Mouse (Mus musculus): ENCODE measurements around the gene Stx5a.

Gene Stx5a

GRCm38 (mm10) chr19:8803204-8803780 lies 62.1 kb downstream of the Stx5a start:
- DNase-seq: no peak

DNA sequence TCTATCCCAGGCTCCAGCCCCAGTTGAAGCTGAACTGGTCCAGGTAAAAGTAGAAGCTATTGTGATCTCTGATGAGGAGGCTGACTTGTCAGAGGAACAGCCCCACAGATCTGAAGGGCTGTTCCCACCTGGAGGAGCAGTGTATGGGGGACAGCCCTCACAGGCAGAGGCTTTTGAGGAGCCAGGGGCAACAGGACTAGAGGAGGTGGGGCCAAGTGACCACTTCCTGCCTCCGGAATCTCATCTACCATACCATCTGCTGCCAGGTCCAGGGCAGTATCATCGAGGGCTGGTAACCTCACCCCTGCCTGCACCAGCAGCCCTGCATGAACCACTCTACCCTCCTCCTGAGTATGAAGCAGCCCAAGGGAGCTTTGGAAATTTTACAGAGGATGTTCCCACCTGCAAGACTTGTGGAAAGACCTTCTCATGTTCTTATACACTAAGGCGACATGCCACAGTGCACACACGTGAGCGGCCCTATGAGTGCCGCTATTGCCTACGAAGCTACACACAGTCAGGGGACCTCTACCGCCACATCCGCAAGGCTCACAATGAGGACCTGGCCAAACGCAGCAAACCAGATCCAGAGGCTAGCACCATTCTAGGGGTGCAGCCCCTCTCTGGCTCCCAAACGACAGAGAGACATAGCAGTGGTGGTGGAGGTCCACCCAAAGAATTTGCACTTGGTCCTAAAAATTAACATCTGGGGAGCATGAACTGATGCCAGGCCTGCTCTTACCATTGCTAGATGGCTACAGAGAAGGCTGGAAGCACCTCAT lies 62.9 kb downstream of the Stx5a start:
- DNase-seq: no peak
